Mouse (Mus musculus) heart, adult 2 months (tissue): ENCODE measurements around the gene Foxp1. TPM values are rescaled to one million over a fixed set of nuclear protein-coding genes. Genes with fewer than 3 reads are reported as not detected.
A peak's percentile ranks its signal among the peaks of the same experiment; 100 is the strongest.

ENCODE experiments used
- DNase-seq, 2 experiments: peaks; one replicate each; pipeline ENCODE4 v3.0.0; 2021
- H3K27ac ChIP-seq: fragments of 200-600 bp; 2 replicates; pipeline ENCODE4 v1.8.1; 2022
- H3K27me3 ChIP-seq: fragments of 200-500 bp; 2 replicates; pipeline ENCODE4 v1.6.1; 2012; ENCODE audit warnings: mild to moderate bottlenecking, low read length, inconsistent platforms, mixed read lengths; ENCODE audit not compliant: control insufficient read depth, insufficient read depth
- H3K36me3 ChIP-seq: fragments of 200-500 bp; 2 replicates; pipeline ENCODE4 v1.6.1; 2012; ENCODE audit warnings: low read length, inconsistent platforms; ENCODE audit not compliant: control insufficient read depth, insufficient read depth
- H3K4me1 ChIP-seq: fragments of 200-500 bp; 2 replicates; pipeline ENCODE4 v1.6.1; 2011; ENCODE audit warnings: low read length; ENCODE audit not compliant: control insufficient read depth, insufficient read depth
- H3K4me3 ChIP-seq: fragments of 200-600 bp; 2 replicates; pipeline ENCODE4 v1.8.1; 2022
- H3K79me2 ChIP-seq: fragments of 200-500 bp; replicated peaks from 2 replicates; pipeline ENCODE4 v1.6.1; 2012; ENCODE audit warnings: mild to moderate bottlenecking, inconsistent platforms, low read length, moderate library complexity, mixed read lengths; ENCODE audit not compliant: control insufficient read depth, insufficient read depth
- H3K9ac ChIP-seq: fragments of 200-500 bp; 2 replicates; pipeline ENCODE4 v1.6.1; 2012; ENCODE audit warnings: low read depth, mild to moderate bottlenecking, control low read depth, inconsistent platforms, low read length, mixed read lengths
- CTCF ChIP-seq: fragments of 200-600 bp; IDR thresholded peaks from 2 replicates; pipeline ENCODE4 v1.8.1; 2022; ENCODE audit warnings: antibody characterized with exemption, mild to moderate bottlenecking, moderate library complexity
- EP300 ChIP-seq: fragments of 200-500 bp; IDR thresholded peaks from 2 replicates; pipeline ENCODE4 v1.6.1; 2011; ENCODE audit warnings: low read depth, low read length, control low read depth; ENCODE audit not compliant: insufficient read depth
- POLR2A ChIP-seq: fragments of 200-500 bp; IDR thresholded peaks from 2 replicates; pipeline ENCODE4 v1.6.1; 2011; ENCODE audit warnings: mild to moderate bottlenecking, low read depth, low read length, control low read depth; ENCODE audit not compliant: insufficient read depth
- WGBS: fragments of 180-500 bp; shearing (Covaris S2); methylation state at CpG from one replicate; pipeline ENCODE4 v1.1.7; 2018; 5-methylcytosine and 5-hydroxymethylcytosine counted together
- intact Hi-C: fragments of 180-260 bp; cut with DNase I; formaldehyde crosslinking; loops from one replicate; pipeline ENCODE4 v1.15.1; 2025
- polyA plus RNA-seq: library from polyadenylated mRNA; depleted of rRNA; stranded (reverse); fragments of >200 nt; gene quantifications from 2 replicates; pipeline ENCODE4 v1.2.3, GENCODE M21; 2012
- total RNA-seq, 2 experiments: library from RNA; stranded (reverse); gene quantifications; 2 replicates each; pipeline ENCODE4 v1.2.3; 2021

Gene Foxp1
- total and polyA plus RNA-seq, 3 experiments = 22.9 to 31.6 (median 26.4) TPM

DNA sequence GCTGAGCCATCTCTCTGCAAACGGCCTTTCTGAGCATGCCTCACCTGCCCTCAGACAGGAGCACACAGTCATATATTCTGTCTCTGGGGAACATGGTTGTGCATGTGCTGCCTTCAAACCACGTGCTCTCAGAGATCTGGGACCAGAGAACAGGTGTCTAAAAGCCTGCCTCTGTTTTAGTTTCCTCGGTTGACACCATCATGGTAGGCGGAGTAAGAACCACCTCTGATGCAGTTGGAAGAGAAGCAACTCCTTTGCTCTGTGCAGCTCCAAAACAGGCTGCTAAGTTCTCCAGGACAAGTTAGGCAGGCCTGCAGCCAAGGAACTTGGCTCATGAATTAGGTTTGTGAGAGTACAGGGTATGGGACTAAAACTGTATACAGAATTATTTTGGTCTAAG lies 356.4 kb downstream of the Foxp1 start:
- WGBS = 62% methylated on average over 4 of the region's 4 CpGs
- Histone ChIP-seq H3K4me3 (no peak overlapping the region), H3K4me1 (peaks cover 13% of the 10 kb centered on the region), H3K79me2 (no peaks in the 10 kb centered on the region), H3K9ac (no peak overlapping the region), H3K27ac (peak overlapping the region; percentile 13; the same call in 1 of the 2 replicates), H3K27me3 (no peaks in the 10 kb centered on the region), H3K36me3 (no peaks in the 10 kb centered on the region; the same call in none of the 2 replicates)
- TF ChIP-seq CTCF (no peak), EP300 (no peak), POLR2A (no peak)
- intact Hi-C loops = no loop called here
- DNase-seq = peak; percentile 39 to 54

DNA sequence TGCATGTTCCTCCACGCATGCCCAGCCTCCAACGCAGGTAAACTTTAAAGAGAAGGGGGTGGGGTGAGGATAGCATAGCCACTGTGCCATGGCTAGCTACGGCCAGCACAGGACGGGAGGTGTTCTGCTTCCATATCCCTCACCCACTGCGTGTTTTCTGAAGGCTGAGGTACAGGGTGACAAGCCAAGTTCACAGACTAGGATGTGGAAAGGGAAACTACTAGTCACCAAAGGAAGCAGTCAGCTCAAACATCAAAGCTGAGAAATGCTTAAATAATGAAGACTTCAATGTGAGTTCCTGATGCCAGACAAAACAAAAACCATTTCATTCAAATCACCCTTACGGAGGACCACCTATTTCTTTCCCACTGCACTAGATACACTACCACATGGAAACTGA lies 357.8 kb downstream of the Foxp1 start:
- 77% methylated on average over 6 of the region's 6 CpGs for WGBS

DNA sequence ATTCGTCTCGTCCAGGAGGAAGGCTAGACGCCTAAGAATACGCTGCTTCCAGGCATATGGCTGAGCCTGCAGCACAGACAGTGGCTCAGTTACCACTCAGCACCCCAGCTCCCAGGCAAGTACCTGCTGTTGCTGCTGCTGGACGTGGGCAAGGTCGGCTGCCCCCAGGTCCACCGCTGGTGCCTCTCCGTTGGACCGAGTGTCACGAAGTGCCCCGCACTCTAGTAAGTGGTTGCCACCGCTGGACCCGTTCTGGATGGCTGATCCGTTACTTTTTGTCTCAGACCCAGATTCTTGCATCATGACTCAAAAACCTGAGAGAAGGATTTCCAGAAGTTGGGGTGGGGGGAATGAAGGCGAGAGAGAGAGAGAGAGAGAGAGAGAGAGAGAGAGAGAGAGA lies 359.8 kb downstream of the Foxp1 start:
- H3K4me1 ChIP-seq = peaks cover 11% of the 10 kb centered on the region
- H3K9ac ChIP-seq = no peak overlapping the region
- DNase-seq = no peak
- intact Hi-C loops = no loop called here
- H3K27me3 ChIP-seq = no peaks in the 10 kb centered on the region
- WGBS = 93% methylated on average over 15 of the region's 15 CpGs
- no peaks in the 10 kb centered on the region; the same call in none of the 2 replicates for H3K36me3 ChIP-seq
- no peaks in the 10 kb centered on the region for H3K79me2 ChIP-seq
- no peak overlapping the region for H3K4me3 ChIP-seq
- TF ChIP-seq CTCF (no peak), POLR2A (no peak), EP300 (no peak)
- H3K27ac ChIP-seq = no peak overlapping the region

More for the DNA sequence above, 357.8 kb downstream of the Foxp1 start:
- no peak for TF ChIP-seq POLR2A
- no peak for TF ChIP-seq EP300
- TF ChIP-seq CTCF = no peak
- Histone ChIP-seq H3K9ac (no peak overlapping the region), H3K4me3 (no peak overlapping the region), H3K4me1 (peaks cover 13% of the 10 kb centered on the region), H3K79me2 (no peaks in the 10 kb centered on the region), H3K36me3 (no peaks in the 10 kb centered on the region; the same call in none of the 2 replicates), H3K27ac (no peak overlapping the region), H3K27me3 (no peaks in the 10 kb centered on the region)
- DNase-seq = no peak
- intact Hi-C loops = no loop called here

DNA sequence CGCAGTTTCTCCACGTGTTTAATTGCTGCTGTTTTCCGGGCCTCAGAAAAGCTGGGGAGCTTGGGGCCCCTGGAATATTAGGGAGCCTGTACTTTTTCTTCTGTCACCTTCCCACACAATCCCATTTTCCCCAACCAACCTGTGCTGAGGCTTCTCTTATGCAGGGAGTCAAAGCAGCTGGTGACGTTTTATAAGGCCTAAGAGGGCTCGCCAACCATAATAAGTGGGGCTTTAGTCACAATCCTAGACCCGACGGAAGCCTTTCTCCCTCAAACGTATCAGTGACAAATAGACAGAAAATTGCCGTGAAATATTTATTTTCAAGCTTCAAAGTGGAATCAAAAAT lies 362.2 kb downstream of the Foxp1 start:
- TF ChIP-seq CTCF = no peak
- TF ChIP-seq POLR2A = no peak
- no peak for TF ChIP-seq EP300
- no peaks in the 10 kb centered on the region for H3K79me2 ChIP-seq
- 87% methylated on average over 9 of the region's 9 CpGs for WGBS
- H3K4me1 ChIP-seq = peaks cover 2% of the 10 kb centered on the region
- H3K27ac ChIP-seq = no peak overlapping the region
- H3K4me3 ChIP-seq = no peak overlapping the region
- no peaks in the 10 kb centered on the region for H3K27me3 ChIP-seq
- H3K9ac ChIP-seq = no peak overlapping the region
- H3K36me3 ChIP-seq = no peaks in the 10 kb centered on the region; the same call in none of the 2 replicates
- DNase-seq = no peak
- intact Hi-C loops = no loop called here

DNA sequence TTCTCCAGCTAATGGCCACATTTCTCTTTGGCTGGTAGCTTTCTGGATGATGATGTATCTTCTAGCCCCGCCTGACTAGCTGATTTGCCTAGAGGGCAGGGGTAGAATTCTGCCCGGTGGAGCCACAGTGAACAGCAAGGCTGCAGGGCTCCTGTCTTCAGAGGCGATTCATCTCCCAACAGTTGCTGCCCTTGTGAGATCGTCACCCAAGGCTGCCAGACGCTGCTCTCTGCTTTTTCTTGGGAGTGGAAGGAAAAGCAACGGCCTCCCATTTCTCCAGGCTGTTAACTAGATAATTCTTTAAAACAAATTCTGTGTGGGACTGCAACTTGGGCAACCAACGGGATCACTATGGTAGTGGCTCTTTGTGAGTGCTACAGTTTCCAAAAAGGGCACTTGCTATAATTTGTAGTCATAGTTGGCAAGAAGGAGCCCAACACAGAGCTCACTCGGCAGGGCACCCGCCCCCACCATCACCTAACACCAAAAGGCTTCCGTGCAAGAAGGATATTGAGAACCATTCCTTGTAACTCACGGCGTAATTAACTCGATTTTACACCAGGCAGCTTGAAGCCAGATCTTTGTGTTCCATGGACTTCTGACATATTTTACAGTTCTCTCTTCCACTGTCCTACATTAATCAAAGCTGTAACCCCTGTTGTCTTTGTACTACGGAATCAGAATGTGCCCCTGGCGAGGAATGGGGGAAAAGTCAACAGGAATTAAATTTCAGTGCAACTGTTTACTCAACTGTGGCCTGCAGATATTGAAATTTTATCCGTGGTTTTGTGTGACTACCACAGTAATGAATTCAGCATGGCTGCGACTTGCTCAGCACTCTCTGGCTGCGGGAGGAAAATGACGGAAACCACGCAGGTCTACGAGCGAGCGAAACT lies 362.8 kb downstream of the Foxp1 start:
- H3K9ac ChIP-seq = no peak overlapping the region
- WGBS = 81% methylated on average over 23 of the region's 23 CpGs
- TF ChIP-seq CTCF (no peak), POLR2A (no peak), EP300 (no peak)
- H3K4me3 ChIP-seq = no peak overlapping the region
- DNase-seq = no peak
- H3K4me1 ChIP-seq = peaks cover under 1% of the 10 kb centered on the region
- H3K27ac ChIP-seq = no peak overlapping the region
- H3K36me3 ChIP-seq = no peaks in the 10 kb centered on the region; the same call in none of the 2 replicates
- no peaks in the 10 kb centered on the region for H3K79me2 ChIP-seq
- no peaks in the 10 kb centered on the region for H3K27me3 ChIP-seq
- intact Hi-C loops = no loop called here

DNA sequence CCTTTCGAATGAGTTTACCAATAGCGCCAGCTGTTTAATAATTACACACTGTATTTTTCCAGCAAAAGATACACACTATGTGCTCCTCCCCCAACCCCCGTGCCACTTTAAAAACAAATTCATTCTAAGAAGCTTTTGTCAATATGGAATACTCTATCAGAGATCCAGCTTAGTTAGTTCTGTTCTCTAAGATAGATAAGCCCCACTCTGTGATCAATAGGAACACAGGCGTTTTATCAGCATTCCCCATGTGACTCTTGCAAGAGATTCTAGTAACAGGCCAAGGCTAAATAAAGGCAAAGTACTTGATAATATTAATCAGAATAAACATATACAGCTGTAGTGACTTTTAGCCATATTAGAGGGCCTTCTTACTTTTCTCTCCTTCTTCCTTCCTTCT lies 368.8 kb downstream of the Foxp1 start:
- no peak for TF ChIP-seq POLR2A
- TF ChIP-seq CTCF = no peak
- no peak for TF ChIP-seq EP300
- Histone ChIP-seq H3K9ac (no peak overlapping the region), H3K4me1 (no peaks in the 10 kb centered on the region), H3K36me3 (no peaks in the 10 kb centered on the region), H3K4me3 (no peak overlapping the region), H3K27ac (no peak overlapping the region), H3K79me2 (no peaks in the 10 kb centered on the region), H3K27me3 (no peaks in the 10 kb centered on the region)
- intact Hi-C loops = no loop called here
- no peak for DNase-seq
- WGBS = 86% methylated on average over 4 of the region's 4 CpGs
